Comparison of ENCODE assay signal across 8 mouse cellular contexts in the genomic region with DNA sequence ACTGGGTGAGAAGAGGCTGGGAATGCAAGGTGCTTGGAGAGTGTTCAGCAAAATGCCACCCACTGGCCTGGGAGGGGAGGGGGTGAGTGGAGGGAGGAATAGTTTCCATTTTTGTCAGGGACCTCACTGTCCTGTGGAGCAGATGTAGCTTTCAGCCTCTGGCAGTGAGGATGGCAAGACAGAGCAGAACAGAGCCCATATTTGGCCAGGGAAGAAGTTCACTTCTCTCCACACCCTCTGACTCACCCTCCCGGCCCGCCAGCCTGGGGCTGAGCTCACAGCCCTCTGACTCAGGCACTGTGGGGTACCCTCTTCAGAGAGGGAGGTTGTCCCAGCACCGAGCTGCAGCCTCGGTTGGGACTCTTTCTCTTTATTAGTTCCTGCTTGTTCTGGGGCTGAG.
DNase-seq lines count a peak whose midpoint lies in the region; ATAC-seq lines count a peak whose summit lies in the region.

No protein-coding gene starts in this region.

- no peak overlapping the region for H3K9ac ChIP-seq in heart, embryonic 11.5 days (ENCODE audit: low read depth, low read length)
- no peak overlapping the region for H3K9ac ChIP-seq in forebrain, embryonic 13.5 days

- 17% methylated on average over 4 of the region's 4 CpGs for WGBS in heart, embryonic 11.5 days (ENCODE audit: insufficient replicate concordance)
- 51% methylated on average over 4 of the region's 4 CpGs for WGBS in forebrain, embryonic 13.5 days

- no peaks in the 10 kb centered on the region for H3K36me3 ChIP-seq in heart, embryonic 11.5 days (ENCODE audit: control insufficient read depth, insufficient read depth, low read length)
- no peaks in the 10 kb centered on the region for H3K36me3 ChIP-seq in forebrain, embryonic 13.5 days (ENCODE audit: poor library complexity, severe bottlenecking)

- no peaks in the 10 kb centered on the region for H3K27me3 ChIP-seq in heart, embryonic 11.5 days (ENCODE audit: control insufficient read depth, insufficient read depth, low read length)
- H3K27me3 ChIP-seq in forebrain, embryonic 13.5 days: no peaks in the 10 kb centered on the region

- ATAC-seq in heart, embryonic 11.5 days (replicated peaks; ENCODE audit: insufficient number of reproducible peaks, low FRiP score, low TSS enrichment): peak; percentile 63; the same call in 1 of the 2 replicates
- ATAC-seq in forebrain, embryonic 13.5 days: no peak

- H3K27ac ChIP-seq in heart, embryonic 11.5 days (ENCODE audit: low read depth, low read length): peak overlapping the region; percentile 58
- H3K27ac ChIP-seq in forebrain, embryonic 13.5 days: no peak overlapping the region

- H3K4me3 ChIP-seq in heart, embryonic 11.5 days (ENCODE audit: low read depth, low read length): no peak overlapping the region
- H3K4me3 ChIP-seq in forebrain, embryonic 13.5 days: no peak overlapping the region

- no peaks in the 10 kb centered on the region for H3K9me3 ChIP-seq in heart, embryonic 11.5 days (replicated peaks; ENCODE audit: control insufficient read depth, low read length)
- H3K9me3 ChIP-seq in forebrain, embryonic 13.5 days (replicated peaks): no peaks in the 10 kb centered on the region

- H3K4me1 ChIP-seq in heart, embryonic 11.5 days (ENCODE audit: control insufficient read depth, insufficient read depth, low read length): peaks cover 10% of the 10 kb centered on the region; the same call in 1 of the 2 replicates
- H3K4me1 ChIP-seq in forebrain, embryonic 13.5 days: peaks cover 4% of the 10 kb centered on the region; the same call in 1 of the 2 replicates

- peak overlapping the region; percentile 24 for H3K4me2 ChIP-seq in heart, embryonic 11.5 days
- no peak overlapping the region for H3K4me2 ChIP-seq in forebrain, embryonic 13.5 days

- peak; percentile 24 for DNase-seq in ovary, postnatal 36 days (ENCODE audit: low spot score)
- no peak for DNase-seq in ovary, postnatal 14 days (ENCODE audit: low spot score)
- peak; percentile 46 for DNase-seq in lung, postnatal 25 days (ENCODE audit: low spot score)
- DNase-seq in urinary bladder, postnatal 4 days (ENCODE audit: low spot score in 2 of 2): peak; percentile 60 to 73
- DNase-seq in left cerebral cortex, adult 8-10 months (ENCODE audit: low spot score in 2 of 2): no peak
- no peak for DNase-seq in adipocyte (ENCODE audit: low spot score)

Comparison
In these comparisons a context has a peak if more than half of its experiments do, and no peak if none do; other contexts are left out.
1. DNase-seq: peak in ovary, postnatal 36 days (single experiment), lung, postnatal 25 days (single experiment) and urinary bladder, postnatal 4 days (2 of 2); none in ovary, postnatal 14 days (single experiment), left cerebral cortex, adult 8-10 months (0 of 2) and adipocyte (single experiment).